Mouse (Mus musculus): ENCODE data around the gene Mob1a. TPM values are rescaled to one million over a fixed set of nuclear protein-coding genes. Genes with fewer than 3 reads are reported as not detected.

Mob1a gene
- polyA plus RNA-seq, 1 experiment = 28.3 TPM

- TF ChIP-seq CTCF (IDR thresholded peaks at IDR 0.05; ENCODE audit: extremely low read depth, insufficient read depth, insufficient read length, insufficient replicate concordance) (no peak), POLR2A (IDR thresholded peaks at IDR 0.05; ENCODE audit: low read depth, low read length) (no peak)
- Histone ChIP-seq H3K4me1 (ENCODE audit: control insufficient read depth, insufficient read depth, insufficient read length) (peaks cover 5% of the 10 kb centered on the region), H3K27me3 (ENCODE audit: control insufficient read depth, insufficient read depth, low read length) (no peaks in the 10 kb centered on the region), H3K36me3 (ENCODE audit: control insufficient read depth, insufficient read depth, low read length) (peaks cover 4% of the 10 kb centered on the region), H3K27ac (ENCODE audit: insufficient read depth, low read length) (no peak overlapping the region), H3K4me3 (ENCODE audit: extremely low read depth, insufficient read depth, insufficient read length) (peak overlapping the region; percentile 74)
- 85% methylated on average over 7 of the region's 7 CpGs for WGBS
- no peak for DNase-seq (ENCODE audit: low read depth in 1 of 2, low spot score in 2 of 2)
Measured at GRCm38 (mm10) chr6:83350172-83350571, 24.4 kb downstream of the Mob1a start.

GRCm38 (mm10) chr6:83350851-83351405, 25.1 kb downstream of the Mob1a start:
- H3K27me3 ChIP-seq (ENCODE audit: control insufficient read depth, insufficient read depth, low read length) = no peaks in the 10 kb centered on the region
- WGBS = 92% methylated on average over 16 of the region's 16 CpGs
- no peak overlapping the region; the same call in 1 of the 2 replicates for H3K27ac ChIP-seq (ENCODE audit: insufficient read depth, low read length)
- no peak overlapping the region for H3K4me3 ChIP-seq (ENCODE audit: extremely low read depth, insufficient read depth, insufficient read length)
- H3K4me1 ChIP-seq (ENCODE audit: control insufficient read depth, insufficient read depth, insufficient read length) = peaks cover 5% of the 10 kb centered on the region
- no peak for DNase-seq (ENCODE audit: low read depth in 1 of 2, low spot score in 2 of 2)
- TF ChIP-seq CTCF (IDR thresholded peaks at IDR 0.05; ENCODE audit: extremely low read depth, insufficient read depth, insufficient read length, insufficient replicate concordance) = no peak
- no peak for TF ChIP-seq POLR2A (IDR thresholded peaks at IDR 0.05; ENCODE audit: low read depth, low read length)
- peaks cover 5% of the 10 kb centered on the region for H3K36me3 ChIP-seq (ENCODE audit: control insufficient read depth, insufficient read depth, low read length)

GRCm38 (mm10) chr6:83351490-83352160, 25.8 kb downstream of the Mob1a start:
- WGBS = 74% methylated on average over 7 of the region's 7 CpGs
- Histone ChIP-seq H3K27me3 (ENCODE audit: control insufficient read depth, insufficient read depth, low read length) (no peaks in the 10 kb centered on the region), H3K36me3 (ENCODE audit: control insufficient read depth, insufficient read depth, low read length) (peaks cover 5% of the 10 kb centered on the region), H3K4me1 (ENCODE audit: control insufficient read depth, insufficient read depth, insufficient read length) (peaks cover 5% of the 10 kb centered on the region), H3K4me3 (ENCODE audit: extremely low read depth, insufficient read depth, insufficient read length) (no peak overlapping the region), H3K27ac (ENCODE audit: insufficient read depth, low read length) (peak overlapping the region; percentile 41; the same call in 1 of the 2 replicates)
- no peak for DNase-seq (ENCODE audit: low read depth in 1 of 2, low spot score in 2 of 2)
- TF ChIP-seq CTCF (IDR thresholded peaks at IDR 0.05; ENCODE audit: extremely low read depth, insufficient read depth, insufficient read length, insufficient replicate concordance) = no peak
- no peak for TF ChIP-seq POLR2A (IDR thresholded peaks at IDR 0.05; ENCODE audit: low read depth, low read length)

- H3K4me1 ChIP-seq (ENCODE audit: control insufficient read depth, insufficient read depth, insufficient read length) = peaks cover 5% of the 10 kb centered on the region
- 94% methylated on average over 24 of the region's 24 CpGs for WGBS
- no peak for DNase-seq (ENCODE audit: low read depth in 1 of 2, low spot score in 2 of 2)
- no peak overlapping the region for H3K4me3 ChIP-seq (ENCODE audit: extremely low read depth, insufficient read depth, insufficient read length)
- no peak for TF ChIP-seq POLR2A (IDR thresholded peaks at IDR 0.05; ENCODE audit: low read depth, low read length)
- no peak for TF ChIP-seq CTCF (IDR thresholded peaks at IDR 0.05; ENCODE audit: extremely low read depth, insufficient read depth, insufficient read length, insufficient replicate concordance)
- H3K27ac ChIP-seq (ENCODE audit: insufficient read depth, low read length) = no peak overlapping the region
- H3K36me3 ChIP-seq (ENCODE audit: control insufficient read depth, insufficient read depth, low read length) = peaks cover 5% of the 10 kb centered on the region
- no peaks in the 10 kb centered on the region for H3K27me3 ChIP-seq (ENCODE audit: control insufficient read depth, insufficient read depth, low read length)
Measured at GRCm38 (mm10) chr6:83352666-83353410, 27.0 kb downstream of the Mob1a start.

GRCm38 (mm10) chr6:83354856-83355781, 29.3 kb downstream of the Mob1a start:
- H3K36me3 ChIP-seq (ENCODE audit: control insufficient read depth, insufficient read depth, low read length) = peaks cover 12% of the 10 kb centered on the region
- peaks cover 2% of the 10 kb centered on the region; the same call in 1 of the 2 replicates for H3K4me1 ChIP-seq (ENCODE audit: control insufficient read depth, insufficient read depth, insufficient read length)
- H3K27me3 ChIP-seq (ENCODE audit: control insufficient read depth, insufficient read depth, low read length) = no peaks in the 10 kb centered on the region
- no peak overlapping the region for H3K4me3 ChIP-seq (ENCODE audit: extremely low read depth, insufficient read depth, insufficient read length)
- no peak for TF ChIP-seq CTCF (IDR thresholded peaks at IDR 0.05; ENCODE audit: extremely low read depth, insufficient read depth, insufficient read length, insufficient replicate concordance)
- TF ChIP-seq POLR2A (IDR thresholded peaks at IDR 0.05; ENCODE audit: low read depth, low read length) = no peak
- H3K27ac ChIP-seq (ENCODE audit: insufficient read depth, low read length) = no peak overlapping the region
- 85% methylated on average over 9 of the region's 9 CpGs for WGBS
- no peak for DNase-seq (ENCODE audit: low read depth in 1 of 2, low spot score in 2 of 2)

GRCm38 (mm10) chr6:83356569-83357138, 30.8 kb downstream of the Mob1a start:
- no peak overlapping the region for H3K27ac ChIP-seq (ENCODE audit: insufficient read depth, low read length)
- H3K27me3 ChIP-seq (ENCODE audit: control insufficient read depth, insufficient read depth, low read length) = no peaks in the 10 kb centered on the region
- no peaks in the 10 kb centered on the region for H3K4me1 ChIP-seq (ENCODE audit: control insufficient read depth, insufficient read depth, insufficient read length)
- peaks cover 14% of the 10 kb centered on the region for H3K36me3 ChIP-seq (ENCODE audit: control insufficient read depth, insufficient read depth, low read length)
- no peak for TF ChIP-seq POLR2A (IDR thresholded peaks at IDR 0.05; ENCODE audit: low read depth, low read length)
- TF ChIP-seq CTCF (IDR thresholded peaks at IDR 0.05; ENCODE audit: extremely low read depth, insufficient read depth, insufficient read length, insufficient replicate concordance) = peak; percentile 98
- H3K4me3 ChIP-seq (ENCODE audit: extremely low read depth, insufficient read depth, insufficient read length) = no peak overlapping the region
- peak; percentile 30 to 78 for DNase-seq (ENCODE audit: low read depth in 1 of 2, low spot score in 2 of 2)
- WGBS = 34% methylated on average over 7 of the region's 7 CpGs
